ENCODE assay signal across 8 mouse cellular contexts in the genomic region with DNA sequence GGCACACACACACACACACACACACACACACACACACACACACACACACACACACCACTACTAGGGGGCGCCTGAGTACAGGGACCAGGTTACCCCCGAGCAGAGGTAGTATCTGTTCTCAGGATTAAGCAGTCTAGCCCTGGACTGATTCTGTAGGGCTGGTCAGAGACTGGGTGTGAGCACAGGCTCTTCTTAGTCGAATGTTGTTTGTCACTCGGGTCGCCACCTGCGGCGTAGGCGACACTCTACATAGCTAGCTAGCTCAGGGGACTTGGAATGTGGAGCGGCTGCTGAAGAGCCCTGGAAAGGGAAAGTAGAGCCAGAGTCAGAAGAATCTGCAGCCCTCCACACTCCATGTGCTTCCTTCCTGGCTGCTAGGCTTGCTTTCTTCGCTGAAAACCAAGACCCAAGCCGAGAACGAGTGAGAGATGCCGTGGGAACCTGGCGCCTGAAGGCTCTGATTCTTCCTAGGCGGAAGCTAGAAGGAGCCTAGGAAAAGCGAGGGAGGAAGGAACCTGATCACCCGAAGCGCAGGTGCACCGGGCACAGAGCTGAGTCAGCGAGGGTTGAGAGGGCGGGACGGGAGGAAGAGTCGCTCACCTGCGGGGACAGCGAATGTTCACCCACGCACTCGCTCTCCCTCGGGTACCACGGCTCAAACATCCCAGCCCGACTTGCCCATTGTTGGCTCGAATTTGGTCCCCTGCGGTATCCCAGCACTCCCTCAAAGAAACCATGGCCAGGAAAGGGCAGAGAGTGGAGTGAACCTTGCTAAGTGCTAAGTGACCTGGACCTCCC. TPM values are rescaled to one million over a fixed set of nuclear protein-coding genes. Genes with fewer than 3 reads are reported as not detected.
DNase-seq lines count a peak whose midpoint lies in the region; ATAC-seq and TF ChIP-seq lines count a peak whose summit lies in the region.

No protein-coding gene starts in this region.

- no peaks in the 10 kb centered on the region for H3K9me3 ChIP-seq in hindbrain, embryonic 11.5 days (ENCODE audit: control insufficient read depth, low read length)
- H3K9me3 ChIP-seq in liver, embryonic 15.5 days (replicated peaks): no peaks in the 10 kb centered on the region

- no peak overlapping the region for H3K27ac ChIP-seq in hindbrain, embryonic 11.5 days (ENCODE audit: low read depth, low read length)
- no peak overlapping the region for H3K27ac ChIP-seq in liver, embryonic 15.5 days (replicated peaks)
- H3K27ac ChIP-seq in small intestine, adult 2 months (ENCODE audit: insufficient read depth, low read depth, low read length): no peak overlapping the region

- peak overlapping the region; percentile 99 for H3K4me2 ChIP-seq in hindbrain, embryonic 11.5 days (replicated peaks; ENCODE audit: low read depth, low read length)
- H3K4me2 ChIP-seq in liver, embryonic 15.5 days: peak overlapping the region; percentile 63

- no peak for TF ChIP-seq CTCF in small intestine, adult 2 months (IDR thresholded peaks at IDR 0.05; ENCODE audit: extremely low read depth, insufficient read length, insufficient replicate concordance, low read depth, low read length)

- under 1% methylated on average over 32 of the region's 32 CpGs for WGBS in hindbrain, embryonic 11.5 days
- 1% methylated on average over 32 of the region's 32 CpGs for WGBS in liver, embryonic 15.5 days (ENCODE audit: insufficient replicate concordance)
- whole genome bisulfite sequencing in small intestine, adult 2 months: under 1% methylated on average over 32 of the region's 32 CpGs

- DNase-seq in adrenal gland, postnatal 10 days: peak; percentile 15
- no peak for DNase-seq in adrenal gland, adult 8-10 months
- DNase-seq in right cerebral cortex, adult 2 months (ENCODE audit: low spot score in 2 of 2): peak; percentile 54 to 69
- no peak for DNase-seq in right cerebral cortex, postnatal 36 days (ENCODE audit: low spot score in 2 of 2)
- peak; percentile 55 for DNase-seq in hindbrain, embryonic 11.5 days (ENCODE audit: low spot score)
- DNase-seq in gastrocnemius, postnatal 25 days: no peak

- ATAC-seq in hindbrain, embryonic 11.5 days (ENCODE audit: low FRiP score): no peak
- ATAC-seq in liver, embryonic 15.5 days (ENCODE audit: insufficient read depth): no peak

- peak overlapping the region; percentile 32; the same call in 1 of the 2 replicates for H3K9ac ChIP-seq in hindbrain, embryonic 11.5 days (ENCODE audit: low read depth, low read length)
- no peak overlapping the region for H3K9ac ChIP-seq in liver, embryonic 15.5 days

- peaks cover 3% of the 10 kb centered on the region; the same call in 1 of the 2 replicates for H3K4me1 ChIP-seq in hindbrain, embryonic 11.5 days (replicated peaks; ENCODE audit: control insufficient read depth, insufficient read depth, low read length)
- H3K4me1 ChIP-seq in liver, embryonic 15.5 days (replicated peaks): peaks cover 7% of the 10 kb centered on the region; the same call in 1 of the 2 replicates
- peaks cover 5% of the 10 kb centered on the region; the same call in 1 of the 2 replicates for H3K4me1 ChIP-seq in small intestine, adult 2 months (ENCODE audit: control insufficient read depth, insufficient read depth, insufficient read length, low read length)

- H3K27me3 ChIP-seq in hindbrain, embryonic 11.5 days (ENCODE audit: control insufficient read depth, insufficient read depth, low read length): peaks cover 36% of the 10 kb centered on the region
- H3K27me3 ChIP-seq in liver, embryonic 15.5 days: peaks cover 72% of the 10 kb centered on the region
- H3K27me3 ChIP-seq in small intestine, adult 2 months (ENCODE audit: control insufficient read depth, insufficient read depth, low read length): peaks cover 22% of the 10 kb centered on the region

- peak overlapping the region; percentile 58 for H3K4me3 ChIP-seq in hindbrain, embryonic 11.5 days (ENCODE audit: low read depth, low read length)
- H3K4me3 ChIP-seq in liver, embryonic 15.5 days (replicated peaks): peak overlapping the region; percentile 49
- H3K4me3 ChIP-seq in small intestine, adult 2 months (ENCODE audit: low read depth, low read length): peak overlapping the region; percentile 63

- no peaks in the 10 kb centered on the region for H3K36me3 ChIP-seq in hindbrain, embryonic 11.5 days (ENCODE audit: control insufficient read depth, insufficient read depth, low read length)
- H3K36me3 ChIP-seq in liver, embryonic 15.5 days (replicated peaks): no peaks in the 10 kb centered on the region
- no peaks in the 10 kb centered on the region for H3K36me3 ChIP-seq in small intestine, adult 2 months (ENCODE audit: control insufficient read depth, insufficient read depth, low read length)

- TF ChIP-seq POLR2A in small intestine, adult 2 months (IDR thresholded peaks at IDR 0.05; ENCODE audit: low read depth, low read length): no peak

RNA-seq across cellular contexts. Expression of a gene that starts 2.0 kb away (rescaled TPM):
- total RNA-seq in adrenal gland, postnatal 10 days (2021): 10 to 100 TPM; 22.9 to 43.6 TPM
- total RNA-seq in adrenal gland, adult 8-10 months (2022): 10 to 100 TPM; 22.6 to 32.3 (median 30.3) TPM
- polyA plus RNA-seq in hindbrain, embryonic 11.5 days (2014; fragmentation: Nextera tagmentation; extraction: Ambion mirVana): 3.3 and 5.7 TPM in 2 replicates
- 1.8 and 2.1 TPM in 2 replicates for polyA plus RNA-seq in liver, embryonic 15.5 days (2015; fragmentation: Nextera tagmentation; extraction: Ambion mirVana)
- 49.5 and 51.3 TPM in 2 replicates for polyA plus RNA-seq in small intestine, adult 2 months (2012; rRNA removed)
- 1 to 10 TPM; 8.3 to 8.8 TPM for total RNA-seq in gastrocnemius, postnatal 25 days (2021)

RNA-seq across cellular contexts. Expression of a gene that starts 41.2 kb away (rescaled TPM):
- not detected for total RNA-seq in adrenal gland, postnatal 10 days (2021)
- total RNA-seq in adrenal gland, adult 8-10 months (2022): under 1 TPM in 1 of 4 experiments, not detected in 3; 0.80 TPM
- polyA plus RNA-seq in hindbrain, embryonic 11.5 days (2014; fragmentation: Nextera tagmentation; extraction: Ambion mirVana): not detected in 2 replicates
- polyA plus RNA-seq in liver, embryonic 15.5 days (2015; fragmentation: Nextera tagmentation; extraction: Ambion mirVana): not detected in 2 replicates
- polyA plus RNA-seq in small intestine, adult 2 months (2012; rRNA removed): 0.42 and 1.2 TPM in 2 replicates
- total RNA-seq in gastrocnemius, postnatal 25 days (2021): not detected

RNA-seq across cellular contexts. Expression of a gene that starts 55.6 kb away (rescaled TPM):
- 10 to 100 TPM; 57.2 to 67.8 TPM for total RNA-seq in adrenal gland, postnatal 10 days (2021)
- 10 to 100 TPM; 29.9 to 57.4 (median 46.2) TPM for total RNA-seq in adrenal gland, adult 8-10 months (2022)
- 51.9 and 53.4 TPM in 2 replicates for polyA plus RNA-seq in hindbrain, embryonic 11.5 days (2014; fragmentation: Nextera tagmentation; extraction: Ambion mirVana)
- 29.4 and 32.2 TPM in 2 replicates for polyA plus RNA-seq in liver, embryonic 15.5 days (2015; fragmentation: Nextera tagmentation; extraction: Ambion mirVana)
- polyA plus RNA-seq in small intestine, adult 2 months (2012; rRNA removed): 19.7 and 28.2 TPM in 2 replicates
- 10 to 100 TPM; 54.2 to 59.3 TPM for total RNA-seq in gastrocnemius, postnatal 25 days (2021)

Comparison
In these comparisons a context has a peak if more than half of its experiments do, and no peak if none do; other contexts are left out.
1. DNase-seq: peak in adrenal gland, postnatal 10 days (single experiment), right cerebral cortex, adult 2 months (2 of 2) and hindbrain, embryonic 11.5 days (single experiment); none in adrenal gland, adult 8-10 months (single experiment), right cerebral cortex, postnatal 36 days (0 of 2) and gastrocnemius, postnatal 25 days (single experiment).
2. Peak in every context shown above with its lines, with median percentiles within 50 percentile points of each other: H3K4me3 ChIP-seq.